Mouse (Mus musculus): ENCODE results near the gene Vkorc1. TPM values are rescaled to one million over a fixed set of nuclear protein-coding genes. Genes with fewer than 3 reads are reported as not detected.

The Vkorc1 gene
- total RNA-seq, 2 experiments from 2014 or later: 22.9 to 26.0 TPM

DNA sequence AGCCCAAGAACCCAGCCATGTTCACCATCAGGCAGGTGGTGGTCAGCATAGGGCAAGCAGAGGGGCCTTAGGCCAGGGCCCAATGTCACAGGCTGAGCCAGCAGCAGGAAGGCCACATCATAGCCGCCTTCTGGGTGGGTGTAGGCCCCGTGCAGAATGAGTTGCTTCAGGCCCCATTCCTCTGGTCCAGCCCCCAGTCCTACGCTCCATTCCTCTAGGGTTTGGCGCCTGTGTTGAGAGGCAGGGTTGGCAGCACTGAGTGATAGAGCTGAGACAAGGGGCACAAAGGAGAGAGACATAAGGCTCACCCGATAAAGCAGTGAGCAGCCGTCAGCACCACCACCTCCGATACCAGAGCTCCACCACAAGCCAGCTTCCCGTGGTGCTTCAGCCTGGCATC is 8.2 kb downstream of the Vkorc1 start:
- DNase-seq (ENCODE audit: low spot score in 2 of 2): no peak
- intact Hi-C loops (cut with DNase I): no loop called here

DNA sequence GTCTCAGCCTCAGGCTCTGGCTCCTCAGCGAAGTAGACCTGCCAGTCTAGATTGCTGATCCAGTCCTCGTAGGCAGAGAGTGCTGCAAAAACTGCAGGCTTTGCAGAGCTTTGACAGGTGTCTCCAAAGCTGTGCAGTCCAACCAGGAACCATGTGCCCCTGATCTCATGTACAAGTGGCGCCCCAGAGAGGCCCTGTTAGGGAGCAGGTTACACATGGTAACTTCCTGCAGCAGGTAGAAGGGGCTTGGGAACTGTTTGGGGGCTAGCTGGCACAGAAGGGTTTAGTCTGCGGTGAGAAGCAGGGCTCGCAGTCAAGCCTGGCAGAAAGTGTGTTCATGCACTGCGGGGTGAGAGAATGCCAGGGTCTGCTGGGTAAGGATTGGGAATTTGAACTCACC is 8.9 kb downstream of the Vkorc1 start:
- DNase-seq (ENCODE audit: low spot score in 2 of 2): no peak
- intact Hi-C loops (cut with DNase I): no loop called here

DNA sequence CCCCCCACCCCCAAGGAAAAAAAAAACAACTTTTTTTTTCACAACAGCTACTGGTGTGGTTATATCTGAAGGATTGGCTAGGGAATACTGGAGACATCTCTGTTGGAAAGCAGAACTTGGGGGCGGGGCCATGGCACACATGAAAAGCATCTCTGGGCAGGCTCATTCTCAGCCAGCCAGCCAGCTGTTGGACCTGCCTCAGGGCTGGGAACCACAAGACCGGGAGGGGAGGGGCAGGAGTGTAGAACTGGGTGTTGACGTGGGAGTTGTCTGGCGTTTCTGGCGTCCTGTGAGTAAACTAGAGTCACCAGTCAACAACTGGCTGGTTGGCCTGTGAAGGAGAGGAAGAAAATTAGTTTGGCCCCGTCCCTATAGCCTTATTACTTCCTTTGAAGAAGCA is 9.5 kb downstream of the Vkorc1 start:
- DNase-seq (ENCODE audit: low spot score in 2 of 2): peak in 1 of 2 experiments; percentile 28

DNA sequence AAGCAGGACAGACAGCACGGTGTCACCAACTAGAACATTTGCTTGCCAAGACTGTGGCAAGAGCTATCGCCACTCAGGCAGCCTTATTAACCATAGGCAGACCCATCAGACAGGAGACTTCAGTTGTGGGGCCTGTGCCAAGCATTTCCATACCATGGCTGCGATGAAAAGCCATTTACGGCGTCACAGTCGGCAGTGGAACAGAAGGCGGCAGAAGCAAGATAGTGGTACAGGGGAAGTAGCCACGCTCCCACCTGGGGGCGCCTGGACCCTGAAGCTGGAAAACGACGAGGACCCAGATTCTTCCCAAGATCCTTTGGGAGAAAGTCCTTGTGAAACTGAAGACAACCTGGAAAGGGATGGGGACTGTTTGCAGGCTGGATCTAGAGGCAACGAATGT is 15.0 kb downstream of the Vkorc1 start:
- intact Hi-C loops (cut with DNase I): no loop called here
- DNase-seq (ENCODE audit: low spot score in 2 of 2): no peak

More for the DNA sequence above, 9.5 kb downstream of the Vkorc1 start:
- intact Hi-C loops (cut with DNase I): no loop called here

- intact Hi-C loops (cut with DNase I): loop anchor here (5.0 kb wide), 1 partner anchor 57 kb away; the partner anchor contains the start of genes Stx1b and Stx4a
- DNase-seq (ENCODE audit: low spot score in 2 of 2): no peak
These were observed 16.1 kb downstream of the Vkorc1 start for GRCm38 (mm10) chr7:127879301-127879700.

GRCm38 (mm10) chr7:127876467-127877348 is 18.7 kb downstream of the Vkorc1 start, which contains the start of gene Zfp668:
Zfp668 (minus strand) TSS chr7:127876828.
- intact Hi-C loops (cut with DNase I): loop anchor here (1.0 to 5.0 kb wide), 3 partner anchors 18 to 54 kb away; partner anchors contain the start of genes Gm21974, Stx1b, Stx4a and Vkorc1
- DNase-seq (ENCODE audit: low spot score in 2 of 2): peak; percentile 93 to 94

DNA sequence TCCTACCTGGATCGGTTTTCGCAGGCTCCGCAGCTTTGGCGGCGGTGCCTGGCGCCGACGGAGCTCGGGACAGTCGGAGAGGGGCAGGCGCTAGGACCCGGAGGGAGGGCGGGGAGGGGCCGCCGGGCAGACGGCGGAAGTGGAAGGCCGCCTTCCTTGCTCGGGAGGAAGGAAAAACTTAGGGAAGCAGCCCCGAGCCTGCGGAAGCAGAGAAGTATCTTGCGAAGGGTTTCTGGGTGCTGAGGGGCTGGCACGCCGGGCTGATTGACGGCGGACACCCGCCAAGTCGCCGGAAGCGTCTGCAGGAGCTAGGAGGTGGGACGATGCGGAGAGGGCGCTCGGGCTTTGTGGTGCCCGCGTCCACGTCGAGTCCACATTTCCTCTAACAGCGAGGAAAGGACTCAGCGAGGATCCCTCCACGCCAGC is 19.4 kb downstream of the Vkorc1 start, which contains the start of gene Zfp646:
TSS of gene Zfp646 (plus strand) at position 181 of the 426 bp plus-strand sequence.
- intact Hi-C loops (cut with DNase I): loop anchor here (1.0 to 5.0 kb wide), 3 partner anchors 19 to 54 kb away; partner anchors contain the start of genes Gm21974, Stx1b, Stx4a and Vkorc1
- peak; percentile 76 to 80 for DNase-seq (ENCODE audit: low spot score in 2 of 2)

DNA sequence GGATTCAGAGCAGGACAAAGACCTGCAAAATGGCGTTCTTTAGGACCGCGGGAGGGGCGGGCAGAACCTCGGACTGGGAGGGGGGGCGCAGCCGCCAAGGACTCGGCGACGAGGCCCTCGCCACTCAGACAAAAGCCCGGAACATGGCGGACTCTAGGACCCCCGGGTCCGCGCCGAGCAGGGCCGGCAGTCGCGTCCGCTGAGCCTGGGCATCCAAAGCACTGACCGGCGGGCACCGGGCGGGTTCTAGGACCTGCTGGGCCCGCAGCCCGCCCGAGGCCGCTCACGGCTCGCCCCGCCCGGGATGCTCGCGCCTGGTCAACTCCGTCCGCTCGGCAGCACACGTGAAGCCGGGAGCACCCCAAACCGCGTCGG is 19.8 kb downstream of the Vkorc1 start:
- DNase-seq (ENCODE audit: low spot score in 2 of 2): peak; percentile 96
- intact Hi-C loops (cut with DNase I): loop anchor here (1.0 to 5.0 kb wide), 4 partner anchors 19 to 98 kb away; partner anchors contain the start of genes Gm21974, Stx1b, Stx4a and Vkorc1

- no peak for DNase-seq (ENCODE audit: low spot score in 2 of 2)
- intact Hi-C loops (cut with DNase I): loop anchor here (1.0 to 5.0 kb wide), 2 partner anchors 53 to 98 kb away; partner anchors contain the start of genes Stx1b and Stx4a
These were observed 20.4 kb downstream of the Vkorc1 start for GRCm38 (mm10) chr7:127874812-127875626.

DNA sequence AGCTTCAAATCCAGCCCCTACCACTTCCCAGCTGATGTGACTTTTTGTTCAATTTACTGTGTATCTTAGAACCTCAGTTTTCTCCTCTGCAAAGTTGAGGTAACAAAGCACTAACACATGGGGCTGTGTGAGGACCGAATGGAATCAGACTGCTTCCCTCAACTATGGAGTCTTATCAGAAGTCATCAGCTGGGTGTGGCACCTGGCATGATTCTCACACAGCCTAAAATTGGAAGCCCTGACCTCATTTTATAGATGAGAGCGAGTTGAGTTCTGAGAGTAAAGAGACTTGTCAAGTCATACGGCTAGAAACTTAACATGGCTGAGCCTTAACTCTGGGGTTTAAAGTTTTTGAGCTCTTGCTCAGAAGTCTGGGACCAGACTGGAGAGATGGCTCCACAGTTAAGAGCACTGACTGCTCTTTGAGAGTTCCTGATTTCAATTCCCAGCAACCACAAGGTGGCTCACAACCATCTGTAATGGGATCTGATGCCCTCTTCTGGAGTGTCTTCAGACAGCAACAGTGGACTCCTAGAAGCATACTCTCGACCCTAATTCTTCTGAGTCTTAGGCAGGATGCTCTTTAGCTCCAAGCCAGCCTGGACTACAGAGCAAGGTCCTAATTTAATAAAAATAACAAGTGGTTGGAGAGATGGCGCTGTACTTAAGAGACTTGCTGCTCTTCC is 25.1 kb downstream of the Vkorc1 start:
- intact Hi-C loops (cut with DNase I): no loop called here
- DNase-seq (ENCODE audit: low spot score in 2 of 2): no peak

- peak; percentile 24 to 81 for DNase-seq (ENCODE audit: low spot score in 2 of 2)
- intact Hi-C loops (cut with DNase I): no loop called here
These were observed 26.1 kb downstream of the Vkorc1 start for GRCm38 (mm10) chr7:127869149-127869810.

GRCm38 (mm10) chr7:127867641-127868040 is 27.8 kb downstream of the Vkorc1 start:
- intact Hi-C loops (cut with DNase I): no loop called here

DNA sequence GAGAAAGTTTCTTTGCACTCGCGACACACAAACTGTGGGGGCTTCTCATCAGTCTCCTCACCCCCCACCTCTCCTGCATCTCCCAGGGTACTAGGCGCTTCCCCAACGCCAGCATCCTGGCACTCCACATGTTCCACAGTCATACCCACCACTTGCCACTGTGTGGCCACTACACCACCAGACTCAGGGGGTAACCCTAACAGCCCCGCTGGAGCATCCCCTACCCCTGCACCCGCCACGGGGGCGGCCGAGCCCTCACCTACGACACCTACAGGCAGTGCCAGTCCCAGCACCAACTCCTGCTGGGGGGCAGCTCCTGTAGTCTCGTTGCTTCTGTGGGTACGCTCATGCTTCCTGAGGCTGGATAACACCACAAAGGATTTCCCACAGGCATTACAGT is 29.0 kb downstream of the Vkorc1 start:
- DNase-seq (ENCODE audit: low spot score in 2 of 2): no peak
- intact Hi-C loops (cut with DNase I): no loop called here

More at GRCm38 (mm10) chr7:127867641-127868040, 27.8 kb downstream of the Vkorc1 start:
- no peak for DNase-seq (ENCODE audit: low spot score in 2 of 2)

DNA sequence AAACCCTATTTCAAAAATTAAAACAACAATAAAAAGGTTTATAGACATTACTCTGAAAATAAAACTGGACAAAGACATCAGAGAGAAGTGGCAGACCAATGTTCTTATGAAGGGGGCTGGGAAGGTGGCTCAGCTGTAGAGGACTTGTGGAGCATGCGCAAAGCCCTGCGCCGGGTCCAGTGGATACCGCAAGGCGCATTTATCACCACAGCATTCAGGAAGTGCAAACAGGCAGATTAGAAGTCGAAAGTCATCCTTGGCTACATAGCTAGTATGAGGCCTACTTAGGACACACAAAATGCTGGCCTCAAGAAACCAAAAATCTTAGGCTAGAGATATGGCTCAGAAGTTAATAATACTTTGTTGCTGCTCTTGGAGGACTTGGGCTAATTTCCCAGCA is 37.2 kb downstream of the Vkorc1 start:
- intact Hi-C loops (cut with DNase I): no loop called here
- no peak for DNase-seq (ENCODE audit: low spot score in 2 of 2)

- no peak for DNase-seq (ENCODE audit: low spot score in 2 of 2)
- intact Hi-C loops (cut with DNase I): no loop called here
These were observed 44.5 kb downstream of the Vkorc1 start for GRCm38 (mm10) chr7:127850906-127851305.

DNA sequence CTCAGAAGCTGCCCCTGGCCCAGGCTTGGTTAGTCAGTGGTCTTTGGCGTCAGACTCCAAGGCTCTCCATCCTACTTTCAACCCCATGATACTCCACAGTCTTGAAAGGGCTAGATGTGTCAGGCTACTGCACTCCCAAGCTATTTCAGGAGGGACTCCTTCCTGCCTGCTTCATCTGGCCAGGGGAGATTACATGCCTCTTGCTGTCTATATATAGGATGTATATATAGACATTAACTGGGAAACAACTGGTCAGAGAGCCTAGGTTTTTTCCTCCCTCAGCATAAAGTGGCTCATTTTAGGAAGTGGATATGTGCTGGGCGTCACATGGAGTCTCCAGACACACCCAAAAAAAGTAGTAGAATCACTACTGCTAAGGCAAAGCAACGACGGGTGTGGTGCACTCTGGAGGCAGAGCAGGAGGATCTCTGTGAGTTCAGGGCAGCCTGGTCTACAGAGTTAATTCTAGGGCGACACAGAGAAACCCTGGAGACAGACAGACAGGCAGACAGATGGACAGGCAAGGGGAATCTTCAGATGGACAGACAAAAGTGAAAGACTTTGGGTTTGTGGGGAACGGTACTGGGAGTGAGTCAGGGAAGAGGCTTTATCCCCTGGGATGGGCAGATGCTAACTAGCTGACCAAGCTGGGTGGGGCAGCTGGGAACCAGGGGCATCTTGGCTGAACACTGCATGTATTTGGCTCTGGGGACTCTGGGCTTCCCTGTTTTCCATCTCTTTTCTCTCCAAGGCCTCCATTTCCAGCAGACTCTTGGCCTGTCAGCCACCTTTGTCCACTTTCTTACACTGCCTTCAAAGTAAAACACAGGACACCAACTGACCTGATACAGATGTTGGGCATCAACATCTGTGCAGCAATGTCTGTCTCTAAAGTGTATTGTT is 45.2 kb downstream of the Vkorc1 start:
- intact Hi-C loops (cut with DNase I): no loop called here
- no peak for DNase-seq (ENCODE audit: low spot score in 2 of 2)

All from left cerebral cortex, postnatal 25 days (tissue).